8 mouse cellular contexts compared by ENCODE assay signal in the genomic region with DNA sequence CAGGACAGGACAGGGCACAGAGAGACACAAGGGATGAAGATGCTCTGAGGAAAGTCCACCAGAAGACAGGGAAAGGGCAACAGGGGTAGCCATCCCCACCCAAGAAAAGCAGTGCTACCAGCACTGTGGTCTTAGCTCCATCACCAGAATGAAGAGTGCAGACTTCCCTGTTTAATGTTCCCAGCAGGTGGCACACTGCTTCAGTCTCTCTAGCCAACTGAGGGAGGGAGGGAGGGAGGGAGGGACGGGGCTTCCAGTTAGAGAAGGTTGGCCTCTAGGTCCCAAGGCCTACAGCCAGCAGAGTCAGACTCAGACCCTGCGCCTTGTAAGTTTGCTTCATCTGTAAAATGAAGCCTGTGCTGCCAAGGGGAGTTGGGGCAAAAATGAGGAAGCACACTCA. TPM values are rescaled to one million over a fixed set of nuclear protein-coding genes. Genes with fewer than 3 reads are reported as not detected.
DNase-seq lines count a peak whose midpoint lies in the region; ATAC-seq and TF ChIP-seq lines count a peak whose summit lies in the region.

No protein-coding gene starts in this region.

- no peak overlapping the region for H3K27ac ChIP-seq in hindbrain, embryonic 11.5 days (ENCODE audit: low read depth, low read length)
- no peak overlapping the region for H3K27ac ChIP-seq in lung, postnatal 0 days (ENCODE audit: low read length)

- no peaks in the 10 kb centered on the region for H3K27me3 ChIP-seq in hindbrain, embryonic 11.5 days (ENCODE audit: control insufficient read depth, insufficient read depth, low read length)
- no peaks in the 10 kb centered on the region for H3K27me3 ChIP-seq in lung, postnatal 0 days (replicated peaks; ENCODE audit: insufficient read depth, low read length)

- H3K9ac ChIP-seq in hindbrain, embryonic 11.5 days (ENCODE audit: low read depth, low read length) = no peak overlapping the region
- H3K9ac ChIP-seq in lung, postnatal 0 days (replicated peaks; ENCODE audit: low read depth) = no peak overlapping the region

- no peak for TF ChIP-seq EP300 in lung, postnatal 0 days (IDR thresholded peaks at IDR 0.05)

- no peak overlapping the region for H3K4me3 ChIP-seq in hindbrain, embryonic 11.5 days (ENCODE audit: low read depth, low read length)
- no peak overlapping the region for H3K4me3 ChIP-seq in lung, postnatal 0 days (ENCODE audit: low read depth, low read length)

- peak; percentile 65 for TF ChIP-seq CTCF in lung, postnatal 0 days (IDR thresholded peaks at IDR 0.05)

- no peaks in the 10 kb centered on the region for H3K36me3 ChIP-seq in hindbrain, embryonic 11.5 days (ENCODE audit: control insufficient read depth, insufficient read depth, low read length)
- no peaks in the 10 kb centered on the region for H3K36me3 ChIP-seq in lung, postnatal 0 days (ENCODE audit: insufficient read depth, low read length)

- DNase-seq in heart, postnatal 4 days = peak; percentile 29
- no peak for DNase-seq in heart, adult 11 months
- DNase-seq in NIH3T3 (ENCODE audit: low read depth) = peak; percentile 81
- DNase-seq in hindbrain, embryonic 11.5 days (ENCODE audit: low spot score) = peak; percentile 25
- DNase-seq in lung, postnatal 0 days (ENCODE audit: low spot score) = peak; percentile 63
- DNase-seq in urinary bladder, postnatal 25 days (ENCODE audit: low spot score) = no peak
- DNase-seq in urinary bladder, postnatal 10 days (ENCODE audit: low spot score) = no peak

- ATAC-seq in hindbrain, embryonic 11.5 days (ENCODE audit: low FRiP score) = no peak
- ATAC-seq in lung, postnatal 0 days = peak; percentile 43
- ATAC-seq in erythroid progenitor cell, adult 5-6 weeks (replicated peaks; ENCODE audit: low FRiP score, poor library complexity, severe bottlenecking) = no peak

- H3K9me3 ChIP-seq in hindbrain, embryonic 11.5 days (ENCODE audit: control insufficient read depth, low read length) = no peaks in the 10 kb centered on the region
- H3K9me3 ChIP-seq in lung, postnatal 0 days (ENCODE audit: low read length) = no peaks in the 10 kb centered on the region

- no peak overlapping the region for H3K4me2 ChIP-seq in hindbrain, embryonic 11.5 days (replicated peaks; ENCODE audit: low read depth, low read length)
- no peak overlapping the region for H3K4me2 ChIP-seq in lung, postnatal 0 days (replicated peaks; ENCODE audit: low read depth, low read length)

- WGBS in hindbrain, embryonic 11.5 days = 48% methylated on average over 2 of the region's 2 CpGs
- WGBS in lung, postnatal 0 days = 34% methylated on average over 2 of the region's 2 CpGs

- H3K4me1 ChIP-seq in hindbrain, embryonic 11.5 days (replicated peaks; ENCODE audit: control insufficient read depth, insufficient read depth, low read length) = no peaks in the 10 kb centered on the region
- H3K4me1 ChIP-seq in lung, postnatal 0 days (ENCODE audit: insufficient read depth, low read depth, low read length) = peaks cover 8% of the 10 kb centered on the region; the same call in 1 of the 2 replicates

RNA-seq across cellular contexts. Expression of gene Epb41l4b, which starts 22.7 kb away (rescaled TPM):
- total RNA-seq in heart, postnatal 4 days (2021) = 1 to 10 TPM; 4.9 to 5.4 TPM
- 1.4 and 1.7 TPM in 2 replicates for polyA plus RNA-seq in hindbrain, embryonic 11.5 days (2014; fragmentation: Nextera tagmentation; extraction: Ambion mirVana)
- polyA plus RNA-seq in lung, postnatal 0 days (2015; fragmentation: Nextera tagmentation; extraction: Ambion mirVana) = 10.3 and 10.6 TPM in 2 replicates
- total RNA-seq in erythroid progenitor cell, adult 5-6 weeks (2015; ENCODE audit: low replicate concordance) = 0.72 and 1.7 TPM in 2 replicates
- total RNA-seq in erythroid progenitor cell, adult 5-6 weeks (2017; ENCODE audit: low replicate concordance) = 2.7 TPM in 1 of 2 replicates, not detected in the other

Comparison
In these comparisons a context has a peak if more than half of its experiments do, and no peak if none do; other contexts are left out.
1. DNase-seq: peak in heart, postnatal 4 days (single experiment), NIH3T3 (single experiment), hindbrain, embryonic 11.5 days (single experiment) and lung, postnatal 0 days (single experiment); none in heart, adult 11 months (single experiment), urinary bladder, postnatal 25 days (single experiment) and urinary bladder, postnatal 10 days (single experiment).